Mouse (Mus musculus) neural tube, embryonic 14.5 days (tissue): Measurements from ENCODE around the gene Fnbp4. TPM values are rescaled to one million over a fixed set of nuclear protein-coding genes. Genes with fewer than 3 reads are reported as not detected.

Source experiments
- polyA plus RNA-seq: library from polyadenylated mRNA; unstranded; fragments of >200 nt; fragmentation: Nextera tagmentation; extraction: Ambion mirVana; gene quantifications from 2 replicates; pipeline ENCODE4 v1.2.1, GENCODE M21; 2014

Fnbp4 gene
- polyA plus RNA-seq, 1 experiment from 2014 or later = 110 TPM

Other genes with a start within 250 kb of the Fnbp4 start
- gene Ptprj, start 164.7 kb upstream of the Fnbp4 start, polyA plus RNA-seq = 9.3 and 9.7 TPM in 2 replicates
- 29.2 and 30.5 TPM in 2 replicates for gene Nup160, start 68.2 kb upstream of the Fnbp4 start, polyA plus RNA-seq
- gene Agbl2, start 37.4 kb downstream of the Fnbp4 start, polyA plus RNA-seq = 0.11 and 0.31 TPM in 2 replicates
- gene Mtch2, start 101.8 kb downstream of the Fnbp4 start, polyA plus RNA-seq = 277 and 280 TPM in 2 replicates
- gene C1qtnf4, start 140.5 kb downstream of the Fnbp4 start, polyA plus RNA-seq = 135 and 143 TPM in 2 replicates
- 47.5 and 50.4 TPM in 2 replicates for gene Kbtbd4, start 159.4 kb downstream of the Fnbp4 start, polyA plus RNA-seq
- gene Ndufs3, start 159.5 kb downstream of the Fnbp4 start, polyA plus RNA-seq = 229 and 259 TPM in 2 replicates
- 77.6 and 80.8 TPM in 2 replicates for gene Celf1, start 195.0 kb downstream of the Fnbp4 start, polyA plus RNA-seq